Mouse (Mus musculus): ENCODE results near the gene Vash1. TPM values are rescaled to one million over a fixed set of nuclear protein-coding genes. Genes with fewer than 3 reads are reported as not detected.
A peak's percentile ranks its signal among the peaks of the same experiment; 100 is the strongest.

The Vash1 gene
- total RNA-seq (2012; rRNA removed) (1.0 and 2.2 TPM in 2 replicates), total RNA-seq (2014; rRNA removed) (0.96 and 1.1 TPM in 2 replicates), polyA plus RNA-seq (2012; ENCODE audit: insufficient read length, low read depth) (2.3 and 2.7 TPM in 2 replicates)

- dilution Hi-C loops (cut with MboI; ENCODE audit: extremely low pct_ligation_motif_present, extremely low pct_unique_long_range_greater_than_20kb, low sequenced_read_pairs): no loop called here
- no peak for DNase-seq (ENCODE audit: extremely low read depth)
Observed at GRCm38 (mm10) chr12:86678591-86679545, at the start of gene Vash1. TSS of gene Vash1 (plus strand) at chr12:86678700.

DNA sequence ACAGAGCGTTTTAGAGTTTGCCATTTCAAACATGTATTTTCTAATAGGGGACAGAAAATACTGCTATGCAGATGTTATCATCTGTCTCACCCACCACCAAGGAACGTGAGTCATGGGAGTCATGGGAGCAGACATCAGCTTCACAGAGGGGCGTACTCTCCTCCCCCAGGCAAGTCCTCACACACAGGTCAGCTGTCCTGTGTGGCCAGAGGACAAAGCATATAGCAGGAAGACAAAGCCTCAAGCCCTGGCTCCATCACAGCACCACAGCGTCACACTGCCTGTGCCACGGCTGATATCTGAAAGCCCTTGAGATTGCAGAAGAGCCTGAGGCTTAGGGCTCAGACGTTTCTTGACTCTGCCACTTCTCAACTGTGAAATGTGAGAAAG is 49.7 kb upstream of the Vash1 start:
- in situ Hi-C loops (cut with MboI; ENCODE audit: low pct_ligation_motif_present, low pct_unique_long_range_greater_than_20kb, low sequenced_read_pairs): no loop called here
- dilution Hi-C loops (cut with MboI; ENCODE audit: extremely low pct_ligation_motif_present, extremely low pct_unique_long_range_greater_than_20kb, low sequenced_read_pairs): no loop called here

More at GRCm38 (mm10) chr12:86678591-86679545, at the start of gene Vash1:
- Histone ChIP-seq H3K36me3 (replicated peaks in 1 of 2; ENCODE audit: control insufficient read depth in 1 of 2, insufficient read depth in 1 of 2, low read length in 1 of 2) (no peaks in the 10 kb centered on the region), H3K4me3 (replicated peaks in 1 of 3; ENCODE audit: low read depth in 2 of 3, low read length in 2 of 3, poor library complexity in 1 of 3) (peak within 1 kb of the TSS; percentile 47 to 73 (median 63)), H3K27ac (ENCODE audit: insufficient read depth, low read depth) (no peak within 1 kb of the TSS), H3K27me3 (replicated peaks) (no peaks in the 10 kb centered on the region), H3K79me2 (replicated peaks; ENCODE audit: control insufficient read depth, extremely low read depth, insufficient read depth, poor library complexity, severe bottlenecking) (no peaks in the 10 kb centered on the region), H3K4me1 (ENCODE audit: control insufficient read depth in 1 of 2, insufficient read depth in 2 of 2) (peaks cover 19 to 75% of the 10 kb centered on the region in 2 experiments), H3K4me2 (ENCODE audit: insufficient read depth, low read depth, poor library complexity, severe bottlenecking) (peak within 1 kb of the TSS; percentile 73), H3K9me3 (replicated peaks; ENCODE audit: low read length) (peaks cover 7% of the 10 kb centered on the region), H3K9ac (ENCODE audit: insufficient read depth, low read depth) (peak within 1 kb of the TSS; percentile 46)
- no peak for TF ChIP-seq POLR2A (IDR thresholded peaks at IDR 0.05; ENCODE audit: low read depth, low read length)
- no peak for TF ChIP-seq ZKSCAN1 (IDR thresholded peaks at IDR 0.05; ENCODE audit: borderline replicate concordance, low read depth, low read length)
- TF ChIP-seq MAX (IDR thresholded peaks at IDR 0.05; ENCODE audit: low read length): 0 out of 2 replicates have a peak, but pooled peaks have one; percentile 45
- no peak for TF ChIP-seq RAD21 (IDR thresholded peaks at IDR 0.05; ENCODE audit: low read depth, low read length)
- TF ChIP-seq HCFC1 (IDR thresholded peaks at IDR 0.05; ENCODE audit: low read depth, low read length): no peak
- no peak for TF ChIP-seq CHD1 (IDR thresholded peaks at IDR 0.05; ENCODE audit: low read depth, low read length)
- no peak for TF ChIP-seq POLR2AphosphoS2 (IDR thresholded peaks at IDR 0.05; ENCODE audit: low read depth, low read length)
- no peak for TF ChIP-seq MAFK (IDR thresholded peaks at IDR 0.05; ENCODE audit: insufficient replicate concordance, low read length)
- no peak for TF ChIP-seq CTCF (conservative IDR thresholded peaks at IDR 0.05 in 1 of 2, IDR thresholded peaks at IDR 0.05 in 1 of 2; ENCODE audit: low read depth in 2 of 2, low read length in 2 of 2)
- 0 out of 2 replicates have a peak, but pooled peaks have one; percentile 12 for TF ChIP-seq TCF12 (IDR thresholded peaks at IDR 0.05; ENCODE audit: low read depth, low read length)
- peak; percentile 94 for TF ChIP-seq NRF1 (IDR thresholded peaks at IDR 0.05; ENCODE audit: low read depth, low read length)
- TF ChIP-seq KAT2A (IDR thresholded peaks at IDR 0.05; ENCODE audit: insufficient replicate concordance, low read length): no peak
- TF ChIP-seq MYC (IDR thresholded peaks at IDR 0.05; ENCODE audit: low read depth, low read length): no peak
- TF ChIP-seq SMC3 (IDR thresholded peaks at IDR 0.05; ENCODE audit: low read depth, low read length): no peak
- in situ Hi-C loops (cut with MboI; ENCODE audit: low pct_ligation_motif_present, low pct_unique_long_range_greater_than_20kb, low sequenced_read_pairs): no loop called here

More for the DNA sequence above, 49.7 kb upstream of the Vash1 start:
- DNase-seq (ENCODE audit: extremely low read depth): no peak
- Histone ChIP-seq H3K79me2 (replicated peaks; ENCODE audit: control insufficient read depth, extremely low read depth, insufficient read depth, poor library complexity, severe bottlenecking) (no peaks in the 10 kb centered on the region), H3K4me2 (ENCODE audit: insufficient read depth, low read depth, poor library complexity, severe bottlenecking) (no peak overlapping the region), H3K27me3 (replicated peaks) (peaks cover 9% of the 10 kb centered on the region), H3K9ac (ENCODE audit: insufficient read depth, low read depth) (no peak overlapping the region), H3K27ac (ENCODE audit: insufficient read depth, low read depth) (no peak overlapping the region), H3K4me3 (replicated peaks in 1 of 3; ENCODE audit: low read depth in 2 of 3, low read length in 2 of 3, poor library complexity in 1 of 3) (no peak overlapping the region), H3K36me3 (replicated peaks in 1 of 2; ENCODE audit: control insufficient read depth in 1 of 2, insufficient read depth in 1 of 2, low read length in 1 of 2) (no peaks in the 10 kb centered on the region), H3K9me3 (replicated peaks; ENCODE audit: low read length) (no peaks in the 10 kb centered on the region), H3K4me1 (ENCODE audit: control insufficient read depth in 1 of 2, insufficient read depth in 2 of 2) (peaks cover 3 to 15% of the 10 kb centered on the region in 2 experiments)
- TF ChIP-seq TCF12 (IDR thresholded peaks at IDR 0.05; ENCODE audit: low read depth, low read length) (no peak), CHD2 (IDR thresholded peaks at IDR 0.05; ENCODE audit: low read length) (no peak)
